Mouse (Mus musculus) thymus, adult 2 months (tissue): ENCODE data around the gene Siah3.

Experiments
- CTCF ChIP-seq: fragments of 200-500 bp; IDR thresholded peaks from 2 replicates; pipeline ENCODE4 v1.5.1; 2012; ENCODE audit warnings: mild to moderate bottlenecking, control low read depth, low read length, moderate library complexity, borderline replicate concordance; ENCODE audit not compliant: control insufficient read depth, poor library complexity, insufficient read depth; ENCODE audit errors: extremely low read depth
- POLR2A ChIP-seq: fragments of 200-500 bp; IDR thresholded peaks from 2 replicates; pipeline ENCODE4 v1.6.1; 2012; ENCODE audit warnings: mild to moderate bottlenecking, low read length, control low read depth, moderate library complexity; ENCODE audit not compliant: control insufficient read depth, poor library complexity, insufficient read depth; ENCODE audit errors: extremely low read depth

- TF ChIP-seq CTCF (no peak), POLR2A (no peak)
These were observed 83.4 kb downstream of the Siah3 start for GRCm38 (mm10) chr14:75539205-75539604.
